Mouse (Mus musculus) forebrain, embryonic 13.5 days (tissue): Measurements from ENCODE around the gene Galnt4. TPM values are rescaled to one million over a fixed set of nuclear protein-coding genes. Genes with fewer than 3 reads are reported as not detected.
"Not testable (repeated sequence)": the region's sequence is repeated elsewhere in the genome, so short reads cannot be mapped to it uniquely, and the experiment has no call there.

Experiments used
- ATAC-seq: fragments of 200-750 bp; cut with Nextera tagmentation; 2 replicates; pipeline ENCODE4 v1.8.0; 2017
- H3K27ac ChIP-seq: fragments of 300-500 bp; sonication (generic); 2 replicates; pipeline ENCODE4 v1.5.1; 2015; ENCODE audit warnings: inconsistent platforms, mild to moderate bottlenecking, moderate library complexity
- H3K27me3 ChIP-seq: fragments of 300-500 bp; sonication (generic); 2 replicates; pipeline ENCODE4 v1.6.1; 2015; ENCODE audit warnings: mild to moderate bottlenecking, inconsistent platforms
- H3K36me3 ChIP-seq: fragments of 300-500 bp; sonication (generic); 2 replicates; pipeline ENCODE4 v1.6.1; 2015; ENCODE audit warnings: mild to moderate bottlenecking, inconsistent platforms; ENCODE audit not compliant: poor library complexity, severe bottlenecking
- H3K4me1 ChIP-seq: fragments of 300-500 bp; sonication (generic); 2 replicates; pipeline ENCODE4 v1.6.1; 2015; ENCODE audit warnings: inconsistent platforms
- H3K4me2 ChIP-seq: fragments of 300-500 bp; sonication (generic); 2 replicates; pipeline ENCODE4 v1.6.1; 2015; ENCODE audit warnings: inconsistent platforms, mild to moderate bottlenecking, moderate library complexity
- H3K4me3 ChIP-seq: fragments of 300-500 bp; sonication (generic); 2 replicates; pipeline ENCODE4 v1.5.1; 2015; ENCODE audit warnings: mild to moderate bottlenecking, inconsistent platforms
- H3K9ac ChIP-seq: fragments of 300-500 bp; sonication (generic); 2 replicates; pipeline ENCODE4 v1.6.1; 2015; ENCODE audit warnings: mild to moderate bottlenecking, inconsistent platforms
- H3K9me3 ChIP-seq: fragments of 300-500 bp; sonication (generic); replicated peaks from 2 replicates; pipeline ENCODE4 v1.6.1; 2016; ENCODE audit warnings: inconsistent platforms
- WGBS: fragments of 180-500 bp; shearing (Covaris S2); methylation state at CpG from one replicate; pipeline ENCODE4 v1.1.7; 2015; 5-methylcytosine and 5-hydroxymethylcytosine counted together
- polyA plus RNA-seq: library from polyadenylated mRNA; unstranded; fragments of >200 nt; fragmentation: Nextera tagmentation; extraction: Ambion mirVana; gene quantifications from 2 replicates; pipeline ENCODE4 v1.2.1, GENCODE M21; 2015

The Galnt4 gene
- polyA plus RNA-seq, 1 experiment from 2014 or later = 2.4 TPM

DNA sequence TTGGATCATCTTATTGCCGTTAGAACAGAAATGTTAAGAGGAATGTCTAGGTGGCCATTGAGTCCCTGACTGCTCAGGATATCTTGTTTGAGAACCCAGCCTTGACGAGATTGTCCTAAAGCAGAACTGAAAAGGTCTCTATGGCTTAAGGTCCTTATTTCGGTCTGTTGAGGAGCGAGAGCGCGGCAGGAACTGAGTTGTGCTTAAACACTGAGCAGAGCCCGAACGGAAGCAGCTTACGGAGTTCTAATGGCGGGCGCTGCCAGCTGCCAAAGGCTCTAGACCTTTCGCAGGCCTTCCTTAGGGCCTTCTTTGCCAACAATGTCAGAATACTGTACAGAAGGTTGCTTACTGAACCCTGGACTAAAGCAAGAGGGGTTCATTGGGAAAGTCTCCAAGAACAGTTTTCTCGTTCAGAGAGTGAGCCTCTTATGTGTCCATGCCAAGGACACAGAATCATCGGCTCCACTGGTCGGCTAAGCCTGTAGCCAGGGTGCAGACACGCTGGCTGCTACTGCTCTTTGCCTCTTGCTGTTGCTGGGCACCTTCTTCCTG, 25.4 kb downstream of the Galnt4 start:
- H3K9me3 ChIP-seq = no peaks in the 10 kb centered on the region
- no peak for ATAC-seq
- WGBS = 96% methylated on average over 16 of the region's 16 CpGs

DNA sequence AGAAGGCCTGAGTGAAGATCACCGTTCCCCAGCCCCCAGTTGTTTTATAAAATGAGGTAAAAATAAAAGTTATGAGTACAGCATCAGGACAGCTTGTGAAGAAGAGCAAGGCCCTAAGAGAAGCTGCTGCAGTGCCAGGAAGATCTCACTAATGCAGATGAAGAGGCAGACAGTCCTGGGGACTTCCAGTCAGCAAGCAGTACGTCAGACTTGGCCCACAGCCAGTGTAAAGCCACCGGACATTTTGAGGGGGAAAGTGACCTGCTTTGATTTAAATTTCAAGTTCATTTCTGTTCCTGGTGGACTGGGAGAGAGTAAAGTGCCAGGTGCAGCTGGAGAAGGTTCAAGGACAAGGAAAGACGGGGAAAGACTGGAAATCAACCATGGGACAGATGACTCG, 28.4 kb downstream of the Galnt4 start:
- Histone ChIP-seq H3K36me3 (peaks cover 37% of the 10 kb centered on the region), H3K4me1 (peaks cover 4% of the 10 kb centered on the region; the same call in 1 of the 2 replicates), H3K9ac (no peak overlapping the region), H3K4me2 (no peak overlapping the region), H3K27me3 (no peaks in the 10 kb centered on the region), H3K9me3 (no peaks in the 10 kb centered on the region), H3K4me3 (no peak overlapping the region), H3K27ac (no peak overlapping the region)
- no peak for ATAC-seq
- WGBS = 68% methylated on average over 5 of the region's 5 CpGs

More for the DNA sequence above, 25.4 kb downstream of the Galnt4 start:
- Histone ChIP-seq H3K4me2 (no peak overlapping the region), H3K27me3 (no peaks in the 10 kb centered on the region), H3K36me3 (peaks cover 44% of the 10 kb centered on the region), H3K4me3 (no peak overlapping the region), H3K27ac (no peak overlapping the region), H3K9ac (no peak overlapping the region), H3K4me1 (peaks cover 4% of the 10 kb centered on the region; the same call in 1 of the 2 replicates)

DNA sequence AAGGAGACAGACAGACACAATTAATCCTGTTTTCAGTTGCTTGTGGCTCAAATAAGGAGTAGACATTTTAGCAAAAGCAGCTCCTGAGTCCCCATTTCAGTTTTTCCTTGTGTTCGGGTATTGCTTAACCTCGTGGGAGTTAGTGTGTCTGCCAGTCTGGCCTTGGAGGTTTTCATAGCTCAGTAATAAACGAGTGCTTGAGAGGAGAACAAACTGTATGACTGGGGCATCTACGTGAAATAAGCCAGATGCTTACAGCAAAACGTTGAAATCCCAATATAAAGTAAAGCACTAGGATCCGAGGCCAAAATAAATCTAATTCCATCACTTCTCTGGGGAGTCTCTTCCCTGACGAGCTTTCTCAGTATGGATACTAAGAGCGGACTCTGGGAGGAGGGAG, 37.7 kb downstream of the Galnt4 start:
- no peak overlapping the region for H3K4me3 ChIP-seq
- ATAC-seq = no peak
- no peak overlapping the region for H3K4me2 ChIP-seq
- H3K9ac ChIP-seq = no peak overlapping the region
- WGBS = 88% methylated on average over 8 of the region's 8 CpGs
- H3K36me3 ChIP-seq = peaks cover 20% of the 10 kb centered on the region
- H3K9me3 ChIP-seq = no peaks in the 10 kb centered on the region
- no peak overlapping the region for H3K27ac ChIP-seq
- H3K4me1 ChIP-seq = no peaks in the 10 kb centered on the region
- H3K27me3 ChIP-seq = no peaks in the 10 kb centered on the region

DNA sequence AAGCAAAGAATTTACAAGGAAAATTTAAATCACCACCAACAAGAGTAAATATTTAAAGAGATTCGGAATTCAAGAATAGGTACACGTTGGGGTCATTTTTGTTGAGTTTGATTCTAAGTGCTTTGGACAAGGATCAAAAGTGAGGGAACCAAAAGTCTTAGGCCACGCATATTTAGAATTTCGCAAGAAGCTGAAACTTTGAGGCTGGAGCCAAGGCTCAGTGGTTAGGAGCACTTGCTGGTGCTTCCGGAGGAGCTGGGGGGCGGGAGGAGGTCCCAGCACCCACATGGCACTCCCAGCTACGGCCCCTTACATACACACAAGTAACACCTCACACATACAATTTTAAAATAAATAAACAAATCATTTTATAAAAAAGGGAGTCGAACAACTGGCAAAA, 38.6 kb downstream of the Galnt4 start:
- Histone ChIP-seq H3K4me1 (no peaks in the 10 kb centered on the region), H3K9ac (no peak overlapping the region), H3K4me3 (no peak overlapping the region), H3K36me3 (peaks cover 20% of the 10 kb centered on the region), H3K4me2 (no peak overlapping the region), H3K27me3 (no peaks in the 10 kb centered on the region), H3K9me3 (no peaks in the 10 kb centered on the region), H3K27ac (no peak overlapping the region)
- ATAC-seq = no peak
- WGBS = 93% methylated on average over 8 of the region's 8 CpGs

DNA sequence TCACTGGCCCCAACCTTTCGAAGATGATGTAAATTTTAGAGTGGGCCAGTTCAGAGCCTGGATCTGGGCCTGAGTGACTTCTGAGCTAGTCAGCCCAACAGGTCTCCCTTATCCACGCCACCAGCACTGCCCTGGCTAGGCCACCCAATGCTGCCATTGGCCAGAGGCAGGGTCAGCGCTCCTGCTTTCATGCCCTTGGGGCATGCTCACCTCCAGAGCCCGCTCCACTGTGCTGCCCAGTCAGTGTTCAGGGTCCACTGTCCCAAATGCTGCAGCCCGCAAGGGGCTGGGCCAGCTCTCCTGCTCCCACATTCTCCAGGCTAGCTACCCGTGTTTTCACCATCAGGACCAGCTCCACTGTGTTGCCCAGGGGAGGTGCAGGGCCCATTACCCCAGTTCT, 42.1 kb downstream of the Galnt4 start:
- Histone ChIP-seq H3K4me3 (no peak overlapping the region), H3K27me3 (no peaks in the 10 kb centered on the region), H3K9ac (no peak overlapping the region), H3K4me2 (no peak overlapping the region), H3K9me3 (no peaks in the 10 kb centered on the region), H3K4me1 (no peaks in the 10 kb centered on the region), H3K36me3 (peaks cover 20% of the 10 kb centered on the region), H3K27ac (no peak overlapping the region)
- no peak for ATAC-seq
- WGBS = 91% methylated on average over 6 of the region's 6 CpGs

DNA sequence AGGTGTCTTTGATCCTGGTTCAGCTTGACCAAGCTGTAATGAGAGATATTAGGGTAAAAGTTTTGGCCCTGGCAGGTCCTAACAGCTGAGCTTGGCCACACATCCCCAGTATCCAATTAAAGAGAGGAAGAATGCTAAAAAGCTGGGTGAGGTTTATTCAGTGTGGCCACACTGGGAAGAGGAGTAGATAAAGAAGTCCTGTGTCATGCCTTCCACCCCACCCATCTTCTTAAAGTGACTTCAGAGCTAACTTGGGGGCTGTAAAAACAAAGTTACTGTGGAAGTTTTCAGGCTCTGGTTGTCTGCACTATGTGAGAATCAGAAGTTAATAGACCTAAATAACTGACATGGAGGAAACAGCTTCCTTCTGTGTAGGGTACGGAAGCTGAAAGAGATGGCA, 43.6 kb downstream of the Galnt4 start:
- Histone ChIP-seq H3K9ac (no peak overlapping the region), H3K36me3 (peaks cover 20% of the 10 kb centered on the region; the same call in 1 of the 2 replicates), H3K27me3 (no peaks in the 10 kb centered on the region), H3K27ac (no peak overlapping the region), H3K9me3 (no peaks in the 10 kb centered on the region), H3K4me2 (no peak overlapping the region), H3K4me3 (no peak overlapping the region), H3K4me1 (no peaks in the 10 kb centered on the region)
- WGBS = 89% methylated on average over 1 of the region's 1 CpGs
- ATAC-seq = no peak

DNA sequence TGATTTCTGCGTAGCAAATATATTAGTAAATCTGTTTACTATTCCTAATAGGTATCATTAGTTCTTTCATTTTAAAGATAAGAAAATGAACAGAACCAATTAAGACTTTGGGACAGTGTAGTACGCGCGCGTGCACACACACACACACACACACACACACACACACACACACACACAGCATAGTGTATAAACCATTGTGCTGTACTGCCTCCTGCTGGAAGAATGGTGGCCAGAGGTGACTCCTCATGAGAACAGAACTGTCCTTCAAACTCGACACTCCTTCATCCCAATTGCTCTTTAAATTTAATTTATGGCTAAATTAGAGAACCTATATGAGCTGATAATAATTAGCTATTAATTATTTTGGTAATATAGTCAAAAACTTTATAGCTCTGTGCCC, 44.1 kb downstream of the Galnt4 start:
- no peak for ATAC-seq
- Histone ChIP-seq H3K4me2 (no peak overlapping the region), H3K36me3 (peaks cover 24% of the 10 kb centered on the region), H3K27ac (no peak overlapping the region), H3K4me1 (no peaks in the 10 kb centered on the region), H3K9ac (no peak overlapping the region), H3K27me3 (no peaks in the 10 kb centered on the region), H3K9me3 (no peaks in the 10 kb centered on the region), H3K4me3 (no peak overlapping the region)
- 90% methylated on average over 6 of the region's 6 CpGs for WGBS

DNA sequence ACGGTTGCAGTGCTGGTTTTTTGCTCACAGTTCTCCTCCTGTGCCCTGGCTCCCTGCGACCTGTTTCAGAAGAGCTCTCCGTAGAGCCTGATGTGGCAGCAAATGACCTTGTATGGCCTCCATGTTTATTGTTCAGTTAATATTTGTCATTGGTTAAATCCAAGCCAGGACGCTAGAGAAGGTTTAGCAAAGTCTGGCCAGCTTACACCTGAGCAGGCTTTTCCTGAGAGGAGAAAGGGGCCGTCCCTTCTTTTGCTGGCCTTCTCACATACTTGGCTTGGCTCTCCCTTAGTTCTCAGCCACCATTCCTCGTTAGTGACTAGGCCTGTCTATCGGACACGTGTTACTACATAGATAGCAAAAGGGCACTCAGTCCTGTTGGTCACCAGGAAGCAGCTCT, 46.7 kb downstream of the Galnt4 start:
- H3K4me2 ChIP-seq = no peak overlapping the region
- no peak overlapping the region for H3K9ac ChIP-seq
- 85% methylated on average over 8 of the region's 8 CpGs for WGBS
- H3K4me3 ChIP-seq = no peak overlapping the region
- no peak for ATAC-seq
- peaks cover 19% of the 10 kb centered on the region for H3K36me3 ChIP-seq
- no peaks in the 10 kb centered on the region for H3K9me3 ChIP-seq
- H3K27me3 ChIP-seq = no peaks in the 10 kb centered on the region
- H3K4me1 ChIP-seq = no peaks in the 10 kb centered on the region
- no peak overlapping the region for H3K27ac ChIP-seq

DNA sequence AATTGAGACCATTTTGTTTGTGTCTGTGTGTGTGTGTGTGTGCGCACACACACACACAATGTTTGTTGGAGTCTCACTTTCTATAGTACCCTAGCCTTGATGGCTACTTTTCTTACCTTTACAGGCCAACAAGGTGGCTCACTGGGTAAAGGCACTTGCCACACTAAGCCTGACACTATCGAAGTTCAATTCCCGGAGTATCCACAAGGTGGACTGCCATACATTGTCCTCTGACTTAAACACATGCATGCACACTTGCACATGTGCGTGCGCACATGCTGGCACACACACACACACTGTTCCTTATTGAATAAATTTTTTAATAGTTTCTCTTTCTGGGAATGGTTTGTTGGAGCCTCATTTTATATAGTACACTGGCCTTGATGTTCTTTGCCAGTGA, 48.8 kb downstream of the Galnt4 start:
- no peaks in the 10 kb centered on the region for H3K9me3 ChIP-seq
- WGBS = 94% methylated on average over 5 of the region's 5 CpGs
- no peak overlapping the region for H3K4me3 ChIP-seq
- peaks cover 13% of the 10 kb centered on the region for H3K36me3 ChIP-seq
- no peak for ATAC-seq
- H3K4me1 ChIP-seq = no peaks in the 10 kb centered on the region
- H3K27ac ChIP-seq = no peak overlapping the region
- no peak overlapping the region for H3K9ac ChIP-seq
- no peak overlapping the region for H3K4me2 ChIP-seq
- no peaks in the 10 kb centered on the region for H3K27me3 ChIP-seq

DNA sequence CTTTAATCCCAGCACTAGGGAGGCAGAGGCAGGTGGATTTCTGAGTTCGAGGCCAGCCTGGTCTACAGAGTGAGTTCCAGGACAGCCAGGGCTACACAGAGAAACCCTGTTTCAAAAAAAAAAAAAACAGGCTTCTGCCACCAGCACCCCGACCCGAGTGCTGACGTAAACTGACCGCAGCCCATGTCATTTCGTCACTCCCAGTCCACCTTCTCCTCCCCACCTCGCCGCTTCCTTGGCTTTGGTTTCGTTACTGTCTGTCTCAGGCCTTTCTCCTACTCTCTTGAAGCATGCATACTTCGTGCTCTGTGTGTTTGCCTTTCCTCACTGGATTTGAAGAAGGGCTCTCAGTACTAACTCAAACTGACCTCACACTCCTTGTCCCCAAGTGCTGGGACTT, 49.7 kb downstream of the Galnt4 start:
- H3K9me3 ChIP-seq, H3K4me1 ChIP-seq, H3K9ac ChIP-seq, H3K4me2 ChIP-seq, ATAC-seq, H3K4me3 ChIP-seq, H3K27me3 ChIP-seq, H3K27ac ChIP-seq: not testable (repeated sequence)
- H3K36me3 ChIP-seq = peaks cover 13% of the 10 kb centered on the region
- WGBS = 95% methylated on average over 10 of the region's 10 CpGs

DNA sequence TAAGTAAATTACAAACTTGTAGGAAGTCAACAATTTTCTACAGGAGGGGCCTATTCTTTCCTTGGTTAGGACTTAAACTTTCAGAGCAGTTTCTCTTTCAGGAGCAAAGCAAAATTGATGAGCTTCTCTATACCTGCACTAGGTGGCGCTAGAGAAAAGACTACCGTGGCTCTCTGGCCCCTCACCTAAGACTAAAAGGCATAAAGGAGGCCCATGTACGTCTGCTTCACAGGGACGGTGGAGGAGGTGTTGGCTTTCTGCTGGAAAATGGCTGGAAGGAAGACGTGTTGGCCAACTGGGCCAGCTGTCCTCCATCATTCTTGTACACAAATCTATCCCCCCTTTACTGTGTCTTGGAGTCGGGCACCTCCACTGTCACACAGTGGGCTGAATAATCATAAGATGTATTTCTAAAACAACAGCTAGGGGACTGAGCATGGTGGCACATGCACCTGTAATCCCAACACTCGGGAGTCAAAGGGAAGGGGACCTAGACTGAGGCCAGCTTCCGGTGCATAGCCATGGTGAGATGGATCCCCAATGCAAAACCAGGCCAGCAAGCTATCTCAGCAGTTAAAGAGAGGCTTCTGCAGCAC, 54.1 kb downstream of the Galnt4 start:
- Histone ChIP-seq H3K4me3 (no peak overlapping the region), H3K4me1 (peaks cover 4% of the 10 kb centered on the region; the same call in 1 of the 2 replicates), H3K9ac (no peak overlapping the region), H3K36me3 (peaks cover 1% of the 10 kb centered on the region; the same call in 1 of the 2 replicates), H3K27me3 (no peaks in the 10 kb centered on the region), H3K27ac (0 out of 2 replicates have a peak overlapping the region, but pooled peaks have one; percentile 12), H3K4me2 (no peak overlapping the region), H3K9me3 (no peaks in the 10 kb centered on the region)
- 36% methylated on average over 8 of the region's 8 CpGs for WGBS
- 0 out of 2 replicates have a peak, but pooled peaks have one; percentile 48 for ATAC-seq
